Mouse (Mus musculus): ENCODE measurements around the gene Igsf9. TPM values are rescaled to one million over a fixed set of nuclear protein-coding genes. Genes with fewer than 3 reads are reported as not detected.

Gene Igsf9
- polyA plus RNA-seq, 1 experiment from 2014 or later: 1.1 TPM

DNA sequence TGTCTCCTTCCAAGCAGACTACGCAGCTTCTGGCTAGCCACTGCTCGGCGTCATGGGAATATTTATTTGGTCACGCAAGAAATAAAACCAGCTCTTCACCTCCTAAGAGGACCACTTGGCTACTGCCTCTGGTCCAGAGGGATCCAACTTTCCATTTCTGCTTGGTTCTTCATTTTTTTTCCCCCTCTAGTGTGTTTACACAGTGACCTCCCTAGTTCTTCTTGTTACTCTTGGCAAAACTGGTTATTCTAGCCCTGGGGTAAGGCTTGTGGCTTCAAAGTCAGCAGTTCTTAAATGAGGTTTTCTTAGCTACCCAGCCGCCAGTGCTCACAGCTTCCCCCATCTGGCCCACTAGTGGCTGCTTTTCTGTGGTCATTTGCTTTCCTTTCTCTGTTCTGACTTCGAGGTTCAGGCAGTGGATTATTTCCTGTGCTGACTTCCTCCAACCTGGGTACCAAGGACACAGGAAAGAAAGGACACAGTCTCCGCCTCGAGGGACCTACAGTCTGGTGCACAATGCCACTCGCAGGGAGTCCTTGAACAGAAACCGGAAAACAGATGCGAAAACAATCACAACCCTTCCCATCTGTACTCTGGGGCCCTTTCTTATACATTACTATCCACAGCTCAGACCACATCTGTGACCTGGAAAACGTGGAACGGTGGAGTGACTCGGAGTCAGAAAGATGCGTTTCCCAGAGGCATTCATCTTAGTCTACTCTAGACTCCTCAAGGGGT is 43.6 kb downstream of the Igsf9 start:
- DNase-seq (ENCODE audit: low spot score) (peak; percentile 93), ATAC-seq (peak; percentile 63)
- Histone ChIP-seq H3K27me3 (replicated peaks; ENCODE audit: insufficient read depth, low read length) (no peaks in the 10 kb centered on the region), H3K36me3 (ENCODE audit: insufficient read depth, low read length) (no peaks in the 10 kb centered on the region), H3K9me3 (ENCODE audit: low read length) (no peaks in the 10 kb centered on the region), H3K9ac (replicated peaks; ENCODE audit: low read depth) (no peak overlapping the region), H3K27ac (ENCODE audit: low read length) (peak overlapping the region; percentile 86), H3K4me2 (replicated peaks; ENCODE audit: low read depth, low read length) (peak overlapping the region; percentile 30), H3K4me1 (ENCODE audit: insufficient read depth, low read depth, low read length) (peaks cover 32% of the 10 kb centered on the region), H3K4me3 (ENCODE audit: low read depth, low read length) (0 out of 2 replicates have a peak overlapping the region, but pooled peaks have one; percentile 2)
- TF ChIP-seq CTCF (IDR thresholded peaks at IDR 0.05) (peak; percentile 66), EP300 (IDR thresholded peaks at IDR 0.05) (peak; percentile 91)
- WGBS: 15% methylated on average over 15 of the region's 15 CpGs

GRCm38 (mm10) chr1:172525971-172526370 is 44.4 kb downstream of the Igsf9 start:
- Histone ChIP-seq H3K4me2 (replicated peaks; ENCODE audit: low read depth, low read length) (peak overlapping the region; percentile 31), H3K27me3 (replicated peaks; ENCODE audit: insufficient read depth, low read length) (no peaks in the 10 kb centered on the region), H3K9ac (replicated peaks; ENCODE audit: low read depth) (no peak overlapping the region), H3K4me1 (ENCODE audit: insufficient read depth, low read depth, low read length) (peaks cover 29% of the 10 kb centered on the region), H3K27ac (ENCODE audit: low read length) (peak overlapping the region; percentile 86), H3K4me3 (ENCODE audit: low read depth, low read length) (no peak overlapping the region), H3K9me3 (ENCODE audit: low read length) (no peaks in the 10 kb centered on the region), H3K36me3 (ENCODE audit: insufficient read depth, low read length) (no peaks in the 10 kb centered on the region)
- 32% methylated on average over 7 of the region's 7 CpGs for WGBS
- ATAC-seq (no peak), DNase-seq (ENCODE audit: low spot score) (peak; percentile 30)
- no peak for TF ChIP-seq EP300 (IDR thresholded peaks at IDR 0.05)
- no peak for TF ChIP-seq CTCF (IDR thresholded peaks at IDR 0.05)

- Histone ChIP-seq H3K9me3 (ENCODE audit: low read length) (no peaks in the 10 kb centered on the region), H3K27me3 (replicated peaks; ENCODE audit: insufficient read depth, low read length) (no peaks in the 10 kb centered on the region), H3K4me2 (replicated peaks; ENCODE audit: low read depth, low read length) (peak overlapping the region; percentile 31), H3K36me3 (ENCODE audit: insufficient read depth, low read length) (no peaks in the 10 kb centered on the region), H3K4me3 (ENCODE audit: low read depth, low read length) (peak overlapping the region; percentile 0; the same call in 1 of the 2 replicates), H3K9ac (replicated peaks; ENCODE audit: low read depth) (no peak overlapping the region), H3K4me1 (ENCODE audit: insufficient read depth, low read depth, low read length) (peaks cover 25% of the 10 kb centered on the region), H3K27ac (ENCODE audit: low read length) (peak overlapping the region; percentile 86)
- 45% methylated on average over 23 of the region's 23 CpGs for WGBS
- DNase-seq (ENCODE audit: low spot score) (peak; percentile 77), ATAC-seq (peak; percentile 20)
- TF ChIP-seq EP300 (IDR thresholded peaks at IDR 0.05) (peak; percentile 76), CTCF (IDR thresholded peaks at IDR 0.05) (no peak)
Measured at GRCm38 (mm10) chr1:172526380-172527081, 44.9 kb downstream of the Igsf9 start.

GRCm38 (mm10) chr1:172527431-172527830 is 45.8 kb downstream of the Igsf9 start:
- Histone ChIP-seq H3K9me3 (ENCODE audit: low read length) (no peaks in the 10 kb centered on the region), H3K27ac (ENCODE audit: low read length) (no peak overlapping the region)
- WGBS: 94% methylated on average over 10 of the region's 10 CpGs

GRCm38 (mm10) chr1:172528701-172529100 is 47.1 kb downstream of the Igsf9 start:
- H3K36me3 ChIP-seq (ENCODE audit: insufficient read depth, low read length): no peaks in the 10 kb centered on the region
- TF ChIP-seq EP300 (IDR thresholded peaks at IDR 0.05) (no peak), CTCF (IDR thresholded peaks at IDR 0.05) (peak; percentile 100)
- H3K9ac ChIP-seq (replicated peaks; ENCODE audit: low read depth): no peak overlapping the region
- H3K9me3 ChIP-seq (ENCODE audit: low read length): no peaks in the 10 kb centered on the region
- no peak overlapping the region for H3K27ac ChIP-seq (ENCODE audit: low read length)
- H3K4me2 ChIP-seq (replicated peaks; ENCODE audit: low read depth, low read length): no peak overlapping the region
- H3K4me1 ChIP-seq (ENCODE audit: insufficient read depth, low read depth, low read length): peaks cover 22% of the 10 kb centered on the region
- ATAC-seq (peak; percentile 45), DNase-seq (ENCODE audit: low spot score) (peak; percentile 95)
- 5% methylated on average over 7 of the region's 7 CpGs for WGBS
- H3K27me3 ChIP-seq (replicated peaks; ENCODE audit: insufficient read depth, low read length): no peaks in the 10 kb centered on the region
- no peak overlapping the region for H3K4me3 ChIP-seq (ENCODE audit: low read depth, low read length)

More at GRCm38 (mm10) chr1:172527431-172527830, 45.8 kb downstream of the Igsf9 start:
- Histone ChIP-seq H3K9ac (replicated peaks; ENCODE audit: low read depth) (no peak overlapping the region), H3K4me1 (ENCODE audit: insufficient read depth, low read depth, low read length) (peaks cover 25% of the 10 kb centered on the region), H3K4me2 (replicated peaks; ENCODE audit: low read depth, low read length) (no peak overlapping the region), H3K36me3 (ENCODE audit: insufficient read depth, low read length) (no peaks in the 10 kb centered on the region), H3K4me3 (ENCODE audit: low read depth, low read length) (no peak overlapping the region), H3K27me3 (replicated peaks; ENCODE audit: insufficient read depth, low read length) (no peaks in the 10 kb centered on the region)
- TF ChIP-seq EP300 (IDR thresholded peaks at IDR 0.05) (no peak), CTCF (IDR thresholded peaks at IDR 0.05) (no peak)
- ATAC-seq (no peak), DNase-seq (ENCODE audit: low spot score) (no peak)

GRCm38 (mm10) chr1:172530544-172531220 is 49.1 kb downstream of the Igsf9 start:
- H3K9ac ChIP-seq (replicated peaks; ENCODE audit: low read depth): no peak overlapping the region
- TF ChIP-seq EP300 (IDR thresholded peaks at IDR 0.05): no peak
- 22% methylated on average over 8 of the region's 8 CpGs for WGBS
- peaks cover 11% of the 10 kb centered on the region; the same call in 1 of the 2 replicates for H3K4me1 ChIP-seq (ENCODE audit: insufficient read depth, low read depth, low read length)
- H3K36me3 ChIP-seq (ENCODE audit: insufficient read depth, low read length): no peaks in the 10 kb centered on the region
- peak; percentile 48 for DNase-seq (ENCODE audit: low spot score)
- no peak overlapping the region for H3K4me3 ChIP-seq (ENCODE audit: low read depth, low read length)
- no peak overlapping the region for H3K4me2 ChIP-seq (replicated peaks; ENCODE audit: low read depth, low read length)
- H3K27ac ChIP-seq (ENCODE audit: low read length): no peak overlapping the region
- no peaks in the 10 kb centered on the region for H3K27me3 ChIP-seq (replicated peaks; ENCODE audit: insufficient read depth, low read length)
- H3K9me3 ChIP-seq (ENCODE audit: low read length): no peaks in the 10 kb centered on the region
- peak; percentile 6; the same call in 1 of the 2 replicates for ATAC-seq
